Mouse (Mus musculus) adrenal gland, postnatal 10 days (tissue): ENCODE data around the gene Sfrp4. TPM values are rescaled to one million over a fixed set of nuclear protein-coding genes. Genes with fewer than 3 reads are reported as not detected.

Experiments
- DNase-seq: peaks from one replicate; pipeline ENCODE4 v3.0.0; 2021; ENCODE audit warnings: mixed read lengths
- total RNA-seq, 2 experiments: library from RNA; stranded (reverse); gene quantifications; 2 replicates each; pipeline ENCODE4 v1.2.3; 2021

Gene Sfrp4
- total RNA-seq, 2 experiments from 2014 or later: 6.6 to 7.2 TPM

DNA sequence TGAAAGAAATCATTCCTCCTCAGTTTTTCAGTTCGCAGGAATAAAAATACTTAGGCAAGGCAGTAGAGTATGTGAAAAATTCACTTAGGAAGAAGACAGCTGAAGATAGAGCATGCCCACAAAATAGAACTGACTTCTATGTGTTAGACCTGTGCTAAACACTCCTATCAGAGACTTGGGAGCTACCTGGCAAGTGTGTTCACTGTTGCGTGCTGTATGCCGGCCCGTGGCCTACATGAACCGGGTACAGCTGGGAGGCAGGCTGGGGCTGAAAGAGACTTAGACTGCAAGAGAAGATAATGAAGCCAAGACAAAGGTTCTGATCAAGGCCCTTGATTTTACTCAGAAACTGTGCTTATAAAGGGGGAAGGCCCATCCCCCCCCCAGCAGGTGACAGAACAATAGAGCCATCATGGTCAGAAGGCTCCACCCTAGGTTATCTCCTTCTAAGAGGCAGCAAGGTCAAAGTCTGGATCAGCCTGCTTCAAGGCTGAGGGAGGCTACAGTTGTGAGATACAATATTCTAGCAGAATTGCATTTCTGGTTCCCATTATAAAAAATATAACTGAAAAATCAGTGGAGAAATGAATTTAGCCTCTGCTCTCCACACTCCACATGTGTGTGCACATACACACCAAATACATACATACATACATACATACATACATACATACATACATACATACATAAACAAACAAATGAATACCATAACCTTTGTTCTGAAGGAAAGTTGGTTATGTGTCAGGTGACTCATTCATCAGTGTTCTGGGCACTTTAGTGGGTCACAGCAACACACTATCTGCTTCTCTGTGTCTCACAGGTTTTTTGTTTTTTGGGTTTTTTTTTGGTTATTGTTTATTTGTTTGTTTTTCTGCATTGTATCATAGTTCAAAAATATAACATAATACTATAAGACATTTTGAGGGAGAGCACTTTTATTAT is 8.1 kb downstream of the Sfrp4 start:
- no peak for DNase-seq

DNA sequence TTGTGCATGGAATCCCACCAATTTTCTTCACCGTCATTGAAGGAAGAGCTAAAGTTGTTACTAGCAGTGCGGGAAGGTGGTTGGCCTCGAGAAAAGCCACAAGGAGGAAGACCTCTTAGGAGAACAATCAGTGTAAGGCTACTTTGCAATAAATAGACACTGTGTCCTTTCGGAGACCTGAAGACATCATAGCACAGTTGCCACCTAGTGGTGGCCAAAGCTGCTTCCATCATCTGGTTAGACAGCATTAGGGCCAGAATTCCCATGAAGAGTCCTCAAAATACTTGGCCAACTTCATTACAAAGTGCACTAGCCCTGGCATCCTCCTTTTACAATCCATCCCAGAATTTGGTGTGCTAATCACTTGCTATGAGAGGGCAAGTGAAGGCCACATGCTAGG is 13.2 kb downstream of the Sfrp4 start:
- peak; percentile 15 for DNase-seq

DNA sequence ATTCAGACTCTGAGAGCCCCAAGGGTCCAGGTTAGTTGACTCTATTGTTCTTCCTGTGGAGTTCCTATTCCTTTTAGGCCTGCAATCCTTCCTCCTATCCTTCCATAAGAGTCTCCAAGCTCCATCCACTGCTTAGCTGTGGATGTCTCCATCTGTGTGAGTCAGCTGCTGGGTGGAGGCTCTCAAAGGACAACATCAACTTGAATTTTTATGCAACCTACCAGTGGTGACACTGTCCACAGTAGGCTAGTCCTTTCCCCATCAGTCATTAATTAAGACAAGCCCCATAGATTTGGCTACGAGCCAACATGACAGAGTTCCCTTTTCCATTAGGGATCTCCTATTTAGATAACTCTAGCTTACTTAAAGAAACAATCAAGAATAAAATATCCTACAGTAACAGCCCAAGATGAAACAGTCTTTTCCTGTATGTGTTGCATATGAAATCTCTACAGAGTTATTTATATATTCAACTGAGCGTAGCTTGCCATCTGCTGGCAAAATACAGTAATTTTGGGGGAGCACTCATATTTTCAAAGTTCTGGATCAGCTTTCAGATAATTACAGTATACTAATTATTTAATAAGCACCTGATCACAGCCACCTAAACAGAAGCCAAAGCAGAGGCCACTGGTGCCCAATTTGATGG is 17.4 kb downstream of the Sfrp4 start:
- DNase-seq: no peak

DNA sequence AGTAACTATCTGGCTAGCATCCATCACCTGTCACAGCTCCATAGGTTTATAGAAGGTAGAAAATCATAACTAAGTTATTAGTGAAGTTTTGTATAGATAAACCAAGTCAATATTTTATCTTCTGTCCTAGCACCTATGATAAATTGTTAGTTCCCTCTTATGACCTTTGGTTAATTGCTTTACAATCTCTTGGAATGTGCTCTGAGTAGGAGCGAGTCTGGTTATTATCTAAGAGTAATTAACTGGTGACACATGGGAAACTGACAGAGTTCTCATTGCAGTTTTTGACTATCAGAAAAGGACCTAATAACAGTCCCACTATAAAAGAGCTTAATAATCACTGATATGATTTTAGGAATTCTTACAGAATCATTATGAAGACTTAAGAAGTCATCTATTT is 20.6 kb downstream of the Sfrp4 start:
- no peak for DNase-seq

DNA sequence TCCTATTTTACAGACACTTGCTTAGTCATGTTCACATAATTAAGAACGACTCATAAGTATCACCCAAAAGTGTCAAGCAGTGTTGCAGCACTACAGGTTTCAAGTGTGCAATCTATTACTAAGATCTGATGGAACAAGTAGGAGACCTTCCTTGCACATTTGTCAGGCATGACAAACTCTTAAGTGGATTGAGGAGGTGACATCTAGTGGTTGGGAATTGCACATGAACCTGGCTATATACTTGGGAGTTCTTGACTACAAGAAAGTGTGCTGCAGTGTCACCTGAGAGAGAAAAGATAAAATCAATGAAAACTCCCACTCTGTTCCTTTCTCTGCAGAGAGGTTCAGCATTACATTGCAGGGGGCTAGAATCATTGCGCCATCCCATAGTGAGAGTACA is 21.3 kb downstream of the Sfrp4 start:
- DNase-seq: no peak

DNA sequence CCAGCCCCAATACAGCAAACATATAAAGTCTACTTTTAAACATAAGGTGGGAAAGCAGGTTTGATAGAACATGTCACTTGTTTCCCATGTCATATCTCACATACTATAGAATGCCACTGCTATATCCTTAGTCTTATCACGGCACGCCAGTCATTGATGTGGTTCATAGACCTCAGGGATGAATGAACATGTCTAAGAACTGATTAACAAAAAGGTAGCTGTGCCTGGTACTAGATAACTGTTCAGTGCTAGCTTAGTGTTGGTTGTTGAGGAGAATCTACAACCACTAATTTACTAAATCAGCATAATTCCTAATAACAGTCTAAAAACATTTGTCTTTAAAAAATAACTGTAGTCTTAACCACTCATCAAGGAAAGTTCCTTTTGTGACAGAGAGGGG is 26.9 kb downstream of the Sfrp4 start:
- no peak for DNase-seq

DNA sequence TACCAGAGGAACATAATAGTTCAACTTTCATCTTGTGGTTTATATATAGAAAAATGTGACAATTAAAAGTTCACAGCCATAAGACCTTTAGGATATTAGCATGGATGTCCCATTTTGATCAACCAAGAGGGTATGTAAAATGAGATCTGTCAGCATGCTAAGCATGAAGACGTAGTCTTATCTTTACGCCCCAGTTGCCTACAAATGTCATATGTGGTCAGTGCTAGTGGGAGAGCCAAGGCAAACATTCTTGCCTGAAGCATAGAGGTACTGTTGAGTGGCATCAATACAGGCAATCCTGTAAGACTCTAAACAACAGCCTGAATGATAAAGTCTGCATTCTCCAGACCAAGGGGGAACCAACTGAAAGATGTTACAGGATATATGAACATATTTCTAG is 29.5 kb downstream of the Sfrp4 start:
- no peak for DNase-seq

DNA sequence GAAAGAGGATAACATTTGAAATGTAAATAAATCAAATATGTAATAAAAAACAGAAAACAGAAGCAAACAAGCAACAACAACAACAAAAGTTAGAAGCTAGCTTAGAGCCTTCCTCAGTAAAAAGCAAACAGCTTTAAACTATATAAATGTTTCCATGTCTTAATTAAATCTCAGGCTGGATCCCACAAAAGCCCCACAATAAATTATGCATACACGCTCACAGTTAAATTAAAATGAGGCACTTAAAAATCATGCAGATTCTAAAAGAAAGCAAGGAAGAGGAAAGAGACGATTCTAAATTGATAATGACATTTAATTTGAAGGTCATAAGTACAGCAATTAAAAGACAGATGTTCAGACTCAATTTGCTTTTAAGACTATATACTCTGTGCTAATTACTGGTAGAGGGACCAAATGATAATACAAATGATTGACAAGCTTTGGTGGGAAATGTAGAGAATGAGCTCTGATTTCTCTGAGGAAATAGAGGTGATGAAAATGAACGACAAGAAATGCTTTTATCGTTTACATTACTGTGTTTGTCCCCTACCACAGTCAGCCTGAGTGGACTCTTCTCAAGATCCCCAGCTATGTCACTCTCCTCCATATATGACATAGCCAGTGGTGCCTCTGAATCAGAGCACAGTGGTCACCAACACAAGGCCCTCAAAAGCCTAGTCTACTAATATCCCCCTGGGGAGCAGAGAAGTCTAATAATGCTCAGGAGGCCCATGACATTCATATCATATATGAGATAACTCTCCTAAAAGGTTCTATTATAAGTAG is 45.6 kb downstream of the Sfrp4 start:
- DNase-seq: no peak

DNA sequence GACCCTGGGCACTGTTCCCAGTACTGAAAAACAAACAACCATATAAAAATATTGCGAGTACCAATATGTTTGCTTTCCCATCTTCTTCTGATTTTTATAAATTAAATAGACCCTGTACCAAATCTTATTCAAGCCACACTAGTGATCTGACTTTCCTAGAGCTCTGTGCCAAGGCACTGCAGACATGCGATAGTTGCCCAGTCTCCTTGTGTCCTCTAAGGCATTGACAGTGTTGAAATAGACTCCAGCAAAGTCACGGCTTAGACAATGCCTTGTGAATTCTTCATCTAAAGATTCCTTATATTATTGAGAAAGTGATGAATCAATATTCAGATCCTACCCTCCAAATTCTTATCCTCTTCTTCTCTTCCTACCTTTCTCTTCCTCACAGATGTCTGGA is 51.1 kb downstream of the Sfrp4 start:
- no peak for DNase-seq

DNA sequence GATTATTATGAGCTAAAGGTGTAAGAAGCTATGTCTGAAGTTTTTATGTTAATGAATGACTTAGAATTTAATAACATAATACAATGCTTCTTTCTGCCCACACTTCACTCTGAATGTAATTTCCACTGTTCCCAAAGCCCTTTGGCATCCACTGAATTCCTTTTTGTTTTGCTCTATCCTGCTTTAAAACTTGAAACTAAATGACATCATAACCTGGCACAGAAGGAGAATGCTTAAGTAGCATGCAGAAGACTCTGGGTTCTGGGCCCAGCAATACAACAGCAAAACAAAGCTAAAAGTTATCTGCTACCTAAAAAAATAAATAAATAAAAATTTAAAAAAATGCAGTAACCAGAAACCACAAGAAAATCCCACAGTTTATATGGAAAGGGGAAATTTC is 51.7 kb downstream of the Sfrp4 start:
- no peak for DNase-seq

Other genes starting within 250 kb of the Sfrp4 start
- gene Stard3nl, start 227.3 kb upstream of the Sfrp4 start, total RNA-seq: 10 to 100 TPM; 24.3 to 34.2 TPM
- gene Epdr1, start 3.2 kb upstream of the Sfrp4 start, total RNA-seq: 10 to 100 TPM; 12.5 to 18.4 TPM
- not detected for gene Nme8, start 74.7 kb downstream of the Sfrp4 start, total RNA-seq
- under 1 TPM; 0.15 to 0.21 TPM for gene Gpr141, start 201.2 kb downstream of the Sfrp4 start, total RNA-seq